Mouse (Mus musculus) limb, embryonic 13.5 days (tissue): ENCODE data around the gene Vps35. TPM values are rescaled to one million over a fixed set of nuclear protein-coding genes. Genes with fewer than 3 reads are reported as not detected.
A peak's percentile ranks its signal among the peaks of the same experiment; 100 is the strongest.

Source experiments
- ATAC-seq: fragments of 200-750 bp; cut with Nextera tagmentation; 2 replicates; pipeline ENCODE4 v1.8.0; 2017; ENCODE audit warnings: low read depth, moderate number of reproducible peaks, moderate TSS enrichment; ENCODE audit not compliant: low FRiP score
- H3K27ac ChIP-seq: fragments of 300-500 bp; sonication (generic); 2 replicates; pipeline ENCODE4 v1.5.1; 2015; ENCODE audit warnings: inconsistent platforms, mild to moderate bottlenecking, moderate library complexity
- H3K27me3 ChIP-seq: fragments of 300-500 bp; sonication (generic); 2 replicates; pipeline ENCODE4 v1.6.1; 2015; ENCODE audit warnings: mild to moderate bottlenecking, inconsistent platforms
- H3K36me3 ChIP-seq: fragments of 300-500 bp; sonication (generic); 2 replicates; pipeline ENCODE4 v1.6.1; 2015; ENCODE audit warnings: inconsistent platforms, mild to moderate bottlenecking, moderate library complexity
- H3K4me1 ChIP-seq: fragments of 300-500 bp; sonication (generic); 2 replicates; pipeline ENCODE4 v1.6.1; 2015; ENCODE audit warnings: inconsistent platforms
- H3K4me2 ChIP-seq: fragments of 300-500 bp; sonication (generic); replicated peaks from 2 replicates; pipeline ENCODE4 v1.6.1; 2015; ENCODE audit warnings: inconsistent platforms, mild to moderate bottlenecking, moderate library complexity
- H3K4me3 ChIP-seq: fragments of 300-500 bp; sonication (generic); 2 replicates; pipeline ENCODE4 v1.5.1; 2015; ENCODE audit warnings: moderate library complexity, mild to moderate bottlenecking, inconsistent platforms
- H3K9ac ChIP-seq: fragments of 300-500 bp; sonication (generic); 2 replicates; pipeline ENCODE4 v1.6.1; 2015; ENCODE audit warnings: mild to moderate bottlenecking, inconsistent platforms
- H3K9me3 ChIP-seq: fragments of 300-500 bp; sonication (generic); 2 replicates; pipeline ENCODE4 v1.6.1; 2016; ENCODE audit warnings: inconsistent platforms
- WGBS: fragments of 180-500 bp; shearing (Covaris S2); methylation state at CpG from one replicate; pipeline ENCODE4 v1.1.7; 2015; 5-methylcytosine and 5-hydroxymethylcytosine counted together
- polyA plus RNA-seq: library from polyadenylated mRNA; unstranded; fragments of >200 nt; fragmentation: Nextera tagmentation; extraction: Ambion mirVana; gene quantifications from 2 replicates; pipeline ENCODE4 v1.2.1, GENCODE M21; 2015

Gene Vps35
- 128 and 136 TPM in 2 replicates for polyA plus RNA-seq

- peak within 1 kb of the TSS; percentile 93 for H3K27ac ChIP-seq
- peak within 1 kb of the TSS; percentile 86 for H3K4me2 ChIP-seq
- H3K4me1 ChIP-seq, result peaks cover 31% of the 10 kb centered on the region
- no peaks in the 10 kb centered on the region for H3K27me3 ChIP-seq
- H3K9ac ChIP-seq, result peak within 1 kb of the TSS; percentile 88
- peak within 1 kb of the TSS; percentile 93 for H3K4me3 ChIP-seq
- under 1% methylated on average over 63 of the region's 63 CpGs for WGBS
- H3K9me3 ChIP-seq, result no peaks in the 10 kb centered on the region
- peaks cover 26% of the 10 kb centered on the region for H3K36me3 ChIP-seq
- peak; percentile 98 for ATAC-seq
Measured at GRCm38 (mm10) chr8:85299434-85300077, at the start of gene Vps35, which contains the start of gene Orc6. Vps35 (minus strand) TSS chr8:85299802. Orc6 (plus strand) TSS chr8:85299632.

DNA sequence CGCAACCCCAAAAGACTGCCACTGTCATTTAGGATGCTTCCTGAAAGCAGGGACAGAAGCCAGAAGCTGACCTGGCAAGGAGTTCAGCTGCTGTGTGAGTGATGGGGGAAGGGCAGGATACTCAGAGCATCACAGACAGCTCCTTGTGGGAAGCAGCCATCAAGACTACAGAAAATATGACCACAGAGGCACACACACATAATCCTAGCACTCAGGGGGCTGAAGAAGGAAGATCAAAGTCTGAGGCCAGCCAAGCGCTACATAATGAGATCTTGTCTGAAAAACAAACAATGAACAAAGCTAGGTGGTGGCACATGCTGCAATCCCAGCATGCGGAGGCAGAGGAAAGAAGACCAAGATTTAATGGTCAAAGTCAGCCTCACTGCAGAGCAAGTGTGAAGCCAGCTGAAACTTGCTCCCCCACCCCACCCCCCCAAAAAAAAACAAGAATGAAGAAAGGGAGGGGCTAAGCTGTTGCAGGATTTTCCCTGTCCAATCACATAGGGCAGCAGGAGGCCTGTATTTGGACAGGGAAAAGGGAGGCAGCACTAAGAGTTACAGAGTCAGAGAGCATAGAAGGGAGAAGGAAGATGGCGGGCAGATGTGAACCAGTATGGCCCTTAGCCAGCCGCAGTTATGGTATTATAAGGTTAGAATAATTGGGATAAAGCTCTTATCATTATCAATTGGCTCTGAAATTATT is 40.4 kb upstream of the Vps35 start:
- no peak for ATAC-seq
- 71% methylated on average over 5 of the region's 5 CpGs for WGBS
- no peaks in the 10 kb centered on the region for H3K36me3 ChIP-seq

GRCm38 (mm10) chr8:85337681-85338080 is 38.1 kb upstream of the Vps35 start:
- Histone ChIP-seq H3K9ac (no peak overlapping the region), H3K27me3 (no peaks in the 10 kb centered on the region), H3K4me2 (no peak overlapping the region), H3K27ac (no peak overlapping the region), H3K36me3 (no peaks in the 10 kb centered on the region), H3K4me3 (no peak overlapping the region), H3K9me3 (no peaks in the 10 kb centered on the region), H3K4me1 (0 out of 2 replicates have a peak, but pooled peaks cover 3% of the 10 kb centered on the region)
- WGBS, result 66% methylated on average over 4 of the region's 4 CpGs
- no peak for ATAC-seq

More for the DNA sequence above, 40.4 kb upstream of the Vps35 start:
- Histone ChIP-seq H3K4me1 (0 out of 2 replicates have a peak, but pooled peaks cover 3% of the 10 kb centered on the region), H3K4me2 (no peak overlapping the region), H3K9ac (no peak overlapping the region), H3K4me3 (no peak overlapping the region), H3K27ac (no peak overlapping the region), H3K27me3 (no peaks in the 10 kb centered on the region), H3K9me3 (no peaks in the 10 kb centered on the region)

DNA sequence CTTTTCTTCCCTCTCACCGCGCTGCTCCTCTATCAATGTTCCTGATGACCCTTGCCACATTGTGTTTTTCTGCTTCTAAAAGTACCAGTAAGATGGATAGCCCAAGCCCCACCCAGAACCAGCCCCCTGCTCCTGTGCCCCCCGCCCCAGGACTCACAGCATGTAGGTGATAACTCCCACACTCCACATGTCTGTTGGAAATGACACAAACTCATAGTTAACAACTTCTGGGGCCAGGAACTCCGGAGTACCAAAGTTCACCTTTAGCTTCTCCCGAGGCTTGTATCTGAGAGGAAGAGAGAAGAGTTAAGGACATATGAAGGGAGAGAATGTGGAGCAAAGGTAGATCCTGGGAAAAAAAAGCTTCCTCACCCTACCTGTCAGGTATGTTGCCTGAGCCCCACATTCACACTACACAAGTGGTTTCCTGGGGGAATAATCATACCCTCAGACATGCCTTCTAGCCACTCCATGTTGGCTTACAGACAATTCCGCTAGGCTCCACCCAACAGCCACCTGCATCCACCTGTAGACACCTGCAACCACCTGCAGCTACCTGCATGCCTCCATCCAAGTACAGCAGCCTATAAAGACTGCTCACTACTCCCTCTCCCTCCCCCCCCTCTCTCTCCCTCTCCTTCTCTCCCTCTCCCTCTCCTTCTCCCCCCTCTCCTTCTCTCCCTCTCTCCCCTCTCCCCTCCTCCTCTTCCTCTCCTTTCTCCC is 36.8 kb upstream of the Vps35 start:
- Histone ChIP-seq H3K4me2 (no peak overlapping the region), H3K9ac (no peak overlapping the region), H3K9me3 (no peaks in the 10 kb centered on the region), H3K4me3 (no peak overlapping the region), H3K4me1 (0 out of 2 replicates have a peak, but pooled peaks cover 3% of the 10 kb centered on the region), H3K36me3 (no peaks in the 10 kb centered on the region), H3K27ac (no peak overlapping the region), H3K27me3 (no peaks in the 10 kb centered on the region)
- 68% methylated on average over 6 of the region's 6 CpGs for WGBS
- no peak for ATAC-seq

- Histone ChIP-seq H3K4me2 (no peak overlapping the region), H3K4me3 (no peak overlapping the region), H3K9me3 (no peaks in the 10 kb centered on the region), H3K4me1 (0 out of 2 replicates have a peak, but pooled peaks cover 3% of the 10 kb centered on the region), H3K27ac (no peak overlapping the region), H3K36me3 (no peaks in the 10 kb centered on the region), H3K9ac (no peak overlapping the region), H3K27me3 (no peaks in the 10 kb centered on the region)
- no peak for ATAC-seq
Measured at GRCm38 (mm10) chr8:85335105-85335504, 35.5 kb upstream of the Vps35 start.

GRCm38 (mm10) chr8:85329506-85329905 is 29.9 kb upstream of the Vps35 start:
- Histone ChIP-seq H3K9me3 (no peaks in the 10 kb centered on the region), H3K4me2 (no peak overlapping the region), H3K9ac (no peak overlapping the region), H3K4me3 (no peak overlapping the region), H3K27ac (no peak overlapping the region), H3K27me3 (no peaks in the 10 kb centered on the region), H3K36me3 (no peaks in the 10 kb centered on the region), H3K4me1 (no peaks in the 10 kb centered on the region)
- ATAC-seq, result no peak
- 75% methylated on average over 1 of the region's 1 CpGs for WGBS

GRCm38 (mm10) chr8:85327036-85327435 is 27.4 kb upstream of the Vps35 start:
- 73% methylated on average over 9 of the region's 9 CpGs for WGBS
- Histone ChIP-seq H3K9ac (no peak overlapping the region), H3K4me1 (no peaks in the 10 kb centered on the region), H3K36me3 (no peaks in the 10 kb centered on the region), H3K4me3 (no peak overlapping the region), H3K27me3 (no peaks in the 10 kb centered on the region), H3K4me2 (no peak overlapping the region), H3K27ac (no peak overlapping the region), H3K9me3 (no peaks in the 10 kb centered on the region)
- no peak for ATAC-seq

- H3K27me3 ChIP-seq, result no peaks in the 10 kb centered on the region
- H3K4me3 ChIP-seq, result no peak overlapping the region
- no peak for ATAC-seq
- H3K4me2 ChIP-seq, result no peak overlapping the region
- no peak overlapping the region for H3K9ac ChIP-seq
- WGBS, result 79% methylated on average over 3 of the region's 3 CpGs
- no peaks in the 10 kb centered on the region for H3K36me3 ChIP-seq
- no peak overlapping the region for H3K27ac ChIP-seq
- no peaks in the 10 kb centered on the region for H3K4me1 ChIP-seq
- 0 out of 2 replicates have a peak, but pooled peaks cover 2% of the 10 kb centered on the region for H3K9me3 ChIP-seq
Measured at GRCm38 (mm10) chr8:85323084-85323483, 23.5 kb upstream of the Vps35 start.

- WGBS, result 79% methylated on average over 15 of the region's 15 CpGs
- Histone ChIP-seq H3K4me3 (no peak overlapping the region), H3K27ac (no peak overlapping the region), H3K4me2 (no peak overlapping the region), H3K9me3 (0 out of 2 replicates have a peak, but pooled peaks cover 3% of the 10 kb centered on the region), H3K4me1 (no peaks in the 10 kb centered on the region), H3K9ac (no peak overlapping the region), H3K27me3 (no peaks in the 10 kb centered on the region), H3K36me3 (no peaks in the 10 kb centered on the region)
- ATAC-seq, result no peak
Measured at GRCm38 (mm10) chr8:85321981-85322380, 22.4 kb upstream of the Vps35 start.

DNA sequence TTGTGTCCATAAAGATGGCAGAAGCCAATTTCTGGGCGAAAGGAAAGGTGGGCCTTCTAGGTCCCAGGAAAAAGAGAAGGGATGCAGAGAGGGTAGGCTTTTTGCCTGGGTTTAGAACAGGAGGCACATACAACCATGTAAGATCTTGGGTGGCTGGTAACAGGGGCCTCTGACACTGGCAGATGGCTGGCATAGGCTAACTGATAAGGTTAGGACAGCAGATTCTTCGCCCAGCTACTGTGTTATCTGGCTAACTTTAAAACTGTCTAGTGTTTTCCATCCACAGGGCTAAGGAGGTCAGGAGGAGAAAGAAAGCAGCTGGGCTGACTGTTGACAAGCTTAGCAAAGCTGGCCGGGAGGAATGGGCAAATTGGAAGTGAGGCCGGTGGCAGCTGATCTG is 18.9 kb upstream of the Vps35 start:
- Histone ChIP-seq H3K36me3 (no peaks in the 10 kb centered on the region), H3K9ac (no peak overlapping the region), H3K4me2 (no peak overlapping the region), H3K4me3 (no peak overlapping the region), H3K4me1 (no peaks in the 10 kb centered on the region), H3K9me3 (0 out of 2 replicates have a peak, but pooled peaks cover 3% of the 10 kb centered on the region), H3K27me3 (no peaks in the 10 kb centered on the region), H3K27ac (no peak overlapping the region)
- no peak for ATAC-seq
- WGBS, result 86% methylated on average over 4 of the region's 4 CpGs

GRCm38 (mm10) chr8:85313036-85313435 is 13.4 kb upstream of the Vps35 start:
- no peak overlapping the region for H3K4me3 ChIP-seq
- ATAC-seq, result no peak
- no peaks in the 10 kb centered on the region for H3K4me1 ChIP-seq

DNA sequence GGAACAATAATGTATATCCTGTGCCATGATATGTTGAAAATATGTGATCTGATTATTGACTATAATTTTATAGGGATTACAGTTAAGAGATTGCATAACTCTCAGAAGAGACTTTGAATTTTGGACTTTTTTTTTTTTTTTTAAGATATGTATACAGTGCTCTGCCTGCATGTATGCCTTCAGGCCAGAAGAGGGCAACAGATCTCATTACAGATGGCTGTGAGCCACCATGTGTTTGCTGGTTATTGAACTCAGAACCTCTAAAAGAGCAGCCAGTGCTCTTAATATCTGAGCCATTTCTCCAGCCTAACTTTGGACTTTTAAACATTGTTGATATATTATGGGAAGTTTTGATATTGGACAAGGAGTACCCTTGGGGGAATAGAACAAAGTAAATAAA is 12.1 kb upstream of the Vps35 start:
- H3K4me3 ChIP-seq, result no peak overlapping the region
- H3K9me3 ChIP-seq, result no peaks in the 10 kb centered on the region
- H3K4me2 ChIP-seq, result no peak overlapping the region
- H3K9ac ChIP-seq, result no peak overlapping the region
- H3K36me3 ChIP-seq, result peaks cover 27% of the 10 kb centered on the region
- H3K27ac ChIP-seq, result no peak overlapping the region
- no peak for ATAC-seq
- H3K4me1 ChIP-seq, result no peaks in the 10 kb centered on the region
- H3K27me3 ChIP-seq, result no peaks in the 10 kb centered on the region

More at GRCm38 (mm10) chr8:85313036-85313435, 13.4 kb upstream of the Vps35 start:
- Histone ChIP-seq H3K4me2 (no peak overlapping the region), H3K36me3 (peaks cover 16% of the 10 kb centered on the region), H3K9ac (no peak overlapping the region), H3K27me3 (no peaks in the 10 kb centered on the region), H3K9me3 (0 out of 2 replicates have a peak, but pooled peaks cover under 1% of the 10 kb centered on the region), H3K27ac (no peak overlapping the region)
- WGBS, result 84% methylated on average over 3 of the region's 3 CpGs
